Mouse (Mus musculus): ENCODE measurements around the gene Lrmda. TPM values are rescaled to one million over a fixed set of nuclear protein-coding genes. Genes with fewer than 3 reads are reported as not detected.
A peak's percentile ranks its signal among the peaks of the same experiment; 100 is the strongest.

The Lrmda gene
- polyA plus RNA-seq, 1 experiment from 2014 or later: 0.33 TPM

DNA sequence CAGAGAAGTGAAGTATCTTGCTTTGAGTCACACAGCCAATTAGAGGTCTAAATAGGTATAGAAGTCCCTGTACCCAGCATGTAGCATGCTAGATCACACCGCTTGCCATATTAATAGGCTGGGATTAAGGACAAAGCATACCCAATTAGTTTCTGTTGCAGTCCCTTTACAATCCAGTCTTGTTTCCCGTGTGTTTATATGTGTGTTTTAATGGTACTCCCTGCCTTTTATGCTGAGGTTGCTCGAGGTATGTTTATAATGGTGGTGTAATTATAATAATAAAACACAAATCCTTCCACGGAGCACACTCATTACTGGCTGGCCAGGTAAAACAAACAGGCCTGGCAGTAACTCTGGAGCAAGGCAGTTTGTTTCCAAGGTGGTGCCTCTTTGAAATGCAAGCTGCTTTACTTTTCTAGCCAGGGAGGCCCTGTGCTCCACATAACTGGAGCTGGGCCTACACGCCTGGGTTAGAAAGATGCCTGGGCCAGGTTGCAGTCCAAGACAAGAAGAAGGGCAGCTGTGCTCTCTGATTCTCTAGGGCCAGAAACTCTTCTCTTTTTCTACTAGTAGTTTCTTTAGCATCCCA is 422.4 kb downstream of the Lrmda start:
- Histone ChIP-seq H3K4me1 (peaks cover 23% of the 10 kb centered on the region), H3K36me3 (no peaks in the 10 kb centered on the region), H3K9me3 (no peaks in the 10 kb centered on the region), H3K27me3 (replicated peaks) (no peaks in the 10 kb centered on the region; the same call in 1 of the 2 replicates), H3K9ac (no peak overlapping the region), H3K4me3 (no peak overlapping the region), H3K4me2 (replicated peaks) (no peak overlapping the region), H3K27ac (no peak overlapping the region)
- no peak for ATAC-seq (ENCODE audit: low FRiP score, low read depth)
- 45% methylated on average over 5 of the region's 5 CpGs for WGBS

GRCm38 (mm10) chr14:22442719-22443118 is 423.2 kb downstream of the Lrmda start:
- peaks cover 23% of the 10 kb centered on the region for H3K4me1 ChIP-seq
- no peak overlapping the region for H3K27ac ChIP-seq
- no peaks in the 10 kb centered on the region; the same call in 1 of the 2 replicates for H3K27me3 ChIP-seq (replicated peaks)
- H3K4me3 ChIP-seq: no peak overlapping the region
- WGBS: 68% methylated on average over 5 of the region's 5 CpGs
- H3K9ac ChIP-seq: no peak overlapping the region
- H3K36me3 ChIP-seq: no peaks in the 10 kb centered on the region
- no peaks in the 10 kb centered on the region for H3K9me3 ChIP-seq
- no peak for ATAC-seq (ENCODE audit: low FRiP score, low read depth)
- no peak overlapping the region for H3K4me2 ChIP-seq (replicated peaks)

DNA sequence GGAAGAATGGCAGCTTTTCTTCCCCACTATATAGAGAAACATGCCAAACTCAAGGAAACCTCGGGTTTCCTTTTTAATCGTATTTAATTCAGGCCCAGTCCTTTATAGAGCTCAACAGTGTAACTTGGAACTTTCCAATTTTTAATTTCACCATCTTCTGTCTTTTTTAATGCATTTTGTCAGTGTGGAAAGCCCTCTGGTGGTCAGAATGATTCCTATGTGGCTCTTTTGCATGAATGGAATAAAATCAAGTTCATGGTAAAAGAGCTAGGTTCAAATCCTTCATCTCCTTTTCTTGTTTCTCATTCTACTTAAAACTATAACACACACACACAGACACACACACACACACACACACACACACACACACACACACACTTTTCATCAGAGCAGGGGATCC is 425.0 kb downstream of the Lrmda start:
- WGBS: 90% methylated on average over 2 of the region's 2 CpGs
- ATAC-seq (ENCODE audit: low FRiP score, low read depth): no peak
- Histone ChIP-seq H3K27ac (no peak overlapping the region), H3K4me3 (no peak overlapping the region), H3K27me3 (replicated peaks) (peaks cover 3% of the 10 kb centered on the region; the same call in 1 of the 2 replicates), H3K9ac (no peak overlapping the region), H3K4me1 (peaks cover 21% of the 10 kb centered on the region), H3K9me3 (no peaks in the 10 kb centered on the region), H3K36me3 (no peaks in the 10 kb centered on the region), H3K4me2 (replicated peaks) (no peak overlapping the region)

DNA sequence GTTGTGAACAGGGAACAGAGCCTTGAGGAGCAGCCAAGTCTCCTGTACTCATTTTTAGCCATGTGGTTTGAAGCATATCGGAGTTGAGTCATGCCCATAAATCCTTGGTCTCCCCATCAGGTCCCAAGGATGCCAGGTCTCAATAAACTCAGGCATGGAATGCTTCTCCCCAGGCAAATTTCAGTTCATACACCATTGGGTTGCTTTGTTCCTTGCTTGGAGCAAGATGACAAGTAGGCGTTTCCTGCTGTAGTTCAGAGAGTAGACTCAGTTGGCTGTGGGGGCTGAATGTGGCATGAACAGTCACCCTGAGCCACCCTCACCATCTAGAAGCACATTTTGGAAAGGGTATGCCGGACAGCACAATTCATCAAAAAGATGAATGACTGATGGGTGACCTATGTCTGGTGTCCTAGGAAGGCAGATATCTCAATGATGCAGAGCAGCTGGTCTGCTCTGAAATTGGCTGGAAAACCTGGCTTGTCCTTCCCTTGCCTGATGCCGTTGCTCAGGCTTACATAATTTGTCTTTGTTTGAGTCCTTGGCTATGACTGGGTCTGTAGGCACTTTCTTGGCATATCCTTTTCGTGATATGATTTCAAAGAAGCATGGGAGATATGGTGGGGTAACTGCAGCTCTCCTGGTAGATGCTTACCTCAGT is 425.8 kb downstream of the Lrmda start:
- no peaks in the 10 kb centered on the region for H3K9me3 ChIP-seq
- no peak overlapping the region for H3K4me3 ChIP-seq
- no peak overlapping the region for H3K27ac ChIP-seq
- no peaks in the 10 kb centered on the region for H3K36me3 ChIP-seq
- H3K4me1 ChIP-seq: peaks cover 14% of the 10 kb centered on the region
- H3K27me3 ChIP-seq (replicated peaks): peaks cover 3% of the 10 kb centered on the region; the same call in 1 of the 2 replicates
- ATAC-seq (ENCODE audit: low FRiP score, low read depth): no peak
- H3K4me2 ChIP-seq (replicated peaks): no peak overlapping the region
- no peak overlapping the region for H3K9ac ChIP-seq
- WGBS: 78% methylated on average over 5 of the region's 5 CpGs

DNA sequence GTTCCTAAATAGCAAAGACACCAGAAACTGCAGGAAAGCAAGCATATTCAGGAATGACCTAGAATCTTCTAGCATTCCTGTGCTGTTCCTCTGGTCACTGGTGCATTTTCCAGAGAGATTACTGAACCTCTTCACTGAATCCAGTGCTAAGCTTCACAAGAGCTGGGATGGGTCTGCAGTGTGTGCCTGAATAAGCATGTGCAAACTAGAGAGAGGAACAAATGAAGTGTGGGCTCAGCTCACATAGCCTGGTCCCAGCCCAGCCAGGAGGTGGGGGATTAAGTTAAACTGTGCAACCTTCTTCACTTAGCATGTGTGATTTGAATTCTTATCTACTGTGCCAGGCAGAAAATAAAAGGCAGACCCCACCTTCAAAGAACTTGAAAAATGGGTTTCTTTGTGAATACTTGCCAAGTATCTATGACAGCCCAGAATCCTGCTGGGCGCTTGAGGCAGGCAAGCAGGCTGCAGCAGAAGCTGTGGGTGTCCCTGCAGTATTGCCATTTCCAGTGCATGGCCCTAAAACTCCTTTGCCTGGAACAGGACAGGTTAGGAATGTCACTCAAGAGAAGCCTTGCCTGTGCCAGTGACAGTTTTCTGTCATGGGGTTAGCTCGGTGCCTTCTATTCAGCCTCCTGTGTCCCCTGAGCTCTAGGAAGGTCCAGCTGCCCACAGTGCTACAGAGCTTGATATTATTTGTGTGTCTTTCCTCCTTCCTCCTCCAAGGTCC is 426.5 kb downstream of the Lrmda start:
- 74% methylated on average over 2 of the region's 2 CpGs for WGBS
- no peak overlapping the region for H3K9ac ChIP-seq
- H3K27ac ChIP-seq: no peak overlapping the region
- no peak for ATAC-seq (ENCODE audit: low FRiP score, low read depth)
- H3K4me3 ChIP-seq: no peak overlapping the region
- H3K4me2 ChIP-seq (replicated peaks): no peak overlapping the region
- no peaks in the 10 kb centered on the region for H3K36me3 ChIP-seq
- peaks cover 7% of the 10 kb centered on the region for H3K4me1 ChIP-seq
- H3K27me3 ChIP-seq (replicated peaks): peaks cover 3% of the 10 kb centered on the region; the same call in 1 of the 2 replicates
- no peaks in the 10 kb centered on the region for H3K9me3 ChIP-seq

GRCm38 (mm10) chr14:22451603-22452002 is 432.1 kb downstream of the Lrmda start:
- peaks cover 3% of the 10 kb centered on the region; the same call in 1 of the 2 replicates for H3K27me3 ChIP-seq (replicated peaks)
- H3K4me2 ChIP-seq (replicated peaks): no peak overlapping the region
- no peak overlapping the region for H3K4me3 ChIP-seq
- H3K27ac ChIP-seq: no peak overlapping the region
- 75% methylated on average over 4 of the region's 4 CpGs for WGBS
- no peak for ATAC-seq (ENCODE audit: low FRiP score, low read depth)
- no peaks in the 10 kb centered on the region for H3K9me3 ChIP-seq
- no peak overlapping the region for H3K9ac ChIP-seq
- H3K36me3 ChIP-seq: no peaks in the 10 kb centered on the region
- H3K4me1 ChIP-seq: no peaks in the 10 kb centered on the region

DNA sequence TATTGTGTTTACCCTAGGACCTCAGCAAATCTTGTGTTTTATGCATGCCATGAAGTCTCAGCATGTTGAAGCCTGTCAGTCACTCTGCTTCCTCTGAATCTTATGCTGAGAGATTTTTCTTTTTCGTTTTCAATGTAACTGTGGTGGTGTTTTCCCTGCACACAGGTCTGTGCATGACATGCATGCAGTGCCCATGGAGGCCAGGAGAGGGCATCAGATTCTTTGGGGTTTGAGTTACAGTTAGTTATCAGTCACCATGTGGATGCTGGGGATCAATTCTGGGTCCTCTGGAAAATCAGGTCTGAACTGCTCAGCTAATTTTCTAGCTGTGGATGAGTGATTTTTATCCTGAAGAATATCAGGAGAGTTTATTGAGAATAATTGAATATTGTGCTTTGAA is 444.8 kb downstream of the Lrmda start:
- no peak for ATAC-seq (ENCODE audit: low FRiP score, low read depth)

GRCm38 (mm10) chr14:22471041-22471440 is 451.5 kb downstream of the Lrmda start:
- H3K4me2 ChIP-seq (replicated peaks): no peak overlapping the region
- no peak for ATAC-seq (ENCODE audit: low FRiP score, low read depth)
- peaks cover 3% of the 10 kb centered on the region; the same call in 1 of the 2 replicates for H3K4me1 ChIP-seq
- H3K4me3 ChIP-seq: no peak overlapping the region
- H3K36me3 ChIP-seq: no peaks in the 10 kb centered on the region
- H3K27ac ChIP-seq: no peak overlapping the region
- H3K9me3 ChIP-seq: no peaks in the 10 kb centered on the region
- H3K27me3 ChIP-seq (replicated peaks): no peaks in the 10 kb centered on the region
- no peak overlapping the region for H3K9ac ChIP-seq
- 54% methylated on average over 4 of the region's 4 CpGs for WGBS

More for the DNA sequence above, 444.8 kb downstream of the Lrmda start:
- no peaks in the 10 kb centered on the region for H3K27me3 ChIP-seq (replicated peaks)
- no peak overlapping the region for H3K4me2 ChIP-seq (replicated peaks)
- H3K9ac ChIP-seq: no peak overlapping the region
- no peaks in the 10 kb centered on the region for H3K4me1 ChIP-seq
- H3K36me3 ChIP-seq: no peaks in the 10 kb centered on the region
- no peaks in the 10 kb centered on the region for H3K9me3 ChIP-seq
- 89% methylated on average over 1 of the region's 1 CpGs for WGBS
- H3K27ac ChIP-seq: no peak overlapping the region
- no peak overlapping the region for H3K4me3 ChIP-seq

DNA sequence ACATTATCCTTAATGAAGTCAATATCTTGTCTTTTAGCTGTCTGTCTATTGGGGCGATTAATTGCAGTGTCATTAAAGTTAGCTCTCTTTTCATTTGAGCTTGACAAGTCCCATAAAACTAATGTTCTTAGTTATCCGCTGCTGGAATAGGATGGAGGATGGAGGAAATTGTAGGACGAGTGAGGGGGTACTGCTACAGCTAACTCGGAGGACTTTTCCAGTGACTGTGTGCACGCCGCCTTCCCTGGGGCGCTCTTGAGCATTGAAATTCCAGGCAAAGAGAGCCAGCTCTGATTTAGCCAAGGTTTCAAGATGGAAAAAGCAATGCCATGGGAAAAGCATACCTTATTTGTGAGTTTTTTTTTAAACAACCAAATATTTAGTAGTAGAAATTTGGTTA is 453.9 kb downstream of the Lrmda start:
- Histone ChIP-seq H3K27me3 (replicated peaks) (no peaks in the 10 kb centered on the region), H3K4me1 (peaks cover 3% of the 10 kb centered on the region; the same call in 1 of the 2 replicates), H3K36me3 (no peaks in the 10 kb centered on the region), H3K4me3 (no peak overlapping the region), H3K4me2 (replicated peaks) (no peak overlapping the region), H3K9me3 (no peaks in the 10 kb centered on the region), H3K27ac (no peak overlapping the region), H3K9ac (no peak overlapping the region)
- 50% methylated on average over 7 of the region's 7 CpGs for WGBS
- no peak for ATAC-seq (ENCODE audit: low FRiP score, low read depth)

DNA sequence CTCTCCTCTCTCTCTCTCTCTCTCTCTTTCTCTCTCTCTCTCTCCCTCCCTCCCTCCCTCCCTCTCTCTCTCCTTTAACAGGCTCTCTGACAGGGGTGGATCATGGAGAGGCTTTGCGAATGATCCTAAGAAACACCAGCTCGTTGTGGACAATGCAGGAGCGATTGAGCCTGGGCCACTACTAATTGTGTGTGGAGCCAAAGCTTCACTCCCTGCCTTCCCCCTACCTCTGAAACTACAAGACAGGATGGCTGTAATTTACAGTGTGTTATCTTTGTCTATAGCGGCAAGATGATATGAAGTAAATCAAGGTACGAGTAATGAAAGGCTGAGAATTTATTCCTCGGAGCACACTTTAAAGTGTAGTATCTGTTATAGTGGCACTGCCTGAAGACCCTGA is 454.5 kb downstream of the Lrmda start:
- peaks cover 3% of the 10 kb centered on the region; the same call in 1 of the 2 replicates for H3K4me1 ChIP-seq

GRCm38 (mm10) chr14:22493326-22493725 is 473.8 kb downstream of the Lrmda start:
- Histone ChIP-seq H3K9ac (no peak overlapping the region), H3K4me1 (peaks cover 11% of the 10 kb centered on the region), H3K36me3 (no peaks in the 10 kb centered on the region), H3K4me3 (no peak overlapping the region), H3K27me3 (replicated peaks) (no peaks in the 10 kb centered on the region), H3K27ac (no peak overlapping the region), H3K9me3 (no peaks in the 10 kb centered on the region), H3K4me2 (replicated peaks) (no peak overlapping the region)
- ATAC-seq (ENCODE audit: low FRiP score, low read depth): no peak
- WGBS: 97% methylated on average over 2 of the region's 2 CpGs

More for the DNA sequence above, 454.5 kb downstream of the Lrmda start:
- Histone ChIP-seq H3K4me2 (replicated peaks) (no peak overlapping the region), H3K4me3 (no peak overlapping the region), H3K9me3 (no peaks in the 10 kb centered on the region), H3K9ac (no peak overlapping the region), H3K27ac (no peak overlapping the region), H3K27me3 (replicated peaks) (no peaks in the 10 kb centered on the region), H3K36me3 (no peaks in the 10 kb centered on the region)
- WGBS: 46% methylated on average over 6 of the region's 6 CpGs
- no peak for ATAC-seq (ENCODE audit: low FRiP score, low read depth)

DNA sequence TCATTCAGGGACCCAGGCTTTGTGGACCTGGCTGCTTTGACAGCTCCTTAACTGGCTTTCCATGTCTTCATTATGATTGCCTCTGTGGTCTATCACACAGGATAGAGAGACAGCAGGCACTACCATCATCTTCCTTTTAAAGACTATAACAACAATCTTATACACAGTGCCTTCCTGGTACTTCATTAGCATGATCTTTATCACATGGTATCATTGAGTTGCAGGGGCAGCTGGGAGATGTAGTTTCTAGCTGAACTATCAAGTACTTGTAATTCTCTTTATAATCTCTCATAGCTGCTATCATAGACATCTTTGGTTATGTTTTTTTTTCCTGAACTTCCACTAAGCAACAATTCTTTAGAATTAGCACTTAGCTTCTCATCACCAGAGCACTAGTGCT is 474.8 kb downstream of the Lrmda start:
- no peak overlapping the region for H3K27ac ChIP-seq
- ATAC-seq (ENCODE audit: low FRiP score, low read depth): peak; percentile 41; the same call in 1 of the 2 replicates

More for the DNA sequence above, 474.8 kb downstream of the Lrmda start:
- Histone ChIP-seq H3K4me1 (peaks cover 11% of the 10 kb centered on the region), H3K36me3 (no peaks in the 10 kb centered on the region), H3K4me3 (no peak overlapping the region), H3K4me2 (replicated peaks) (no peak overlapping the region), H3K27me3 (replicated peaks) (no peaks in the 10 kb centered on the region), H3K9ac (no peak overlapping the region), H3K9me3 (no peaks in the 10 kb centered on the region)
